Mouse (Mus musculus) stomach, embryonic 14.5 days (tissue): ENCODE data around the gene Kirrel3. TPM values are rescaled to one million over a fixed set of nuclear protein-coding genes. Genes with fewer than 3 reads are reported as not detected.

Source experiments
- ATAC-seq: fragments of 200-750 bp; cut with Nextera tagmentation; 2 replicates; pipeline ENCODE4 v1.8.0; 2017; ENCODE audit warnings: low read depth, moderate TSS enrichment; ENCODE audit not compliant: insufficient number of reproducible peaks, insufficient read depth, low FRiP score
- H3K27ac ChIP-seq: fragments of 300-500 bp; sonication (generic); 2 replicates; pipeline ENCODE4 v1.5.1; 2014; ENCODE audit warnings: mild to moderate bottlenecking, low read length, moderate library complexity, mixed read lengths
- H3K27me3 ChIP-seq: fragments of 300-500 bp; sonication (generic); 2 replicates; pipeline ENCODE4 v1.6.1; 2014; ENCODE audit warnings: low read length, control low read depth, mixed read lengths; ENCODE audit not compliant: control insufficient read depth, insufficient read depth
- H3K36me3 ChIP-seq: fragments of 300-500 bp; sonication (generic); 2 replicates; pipeline ENCODE4 v1.6.1; 2014; ENCODE audit warnings: mild to moderate bottlenecking, control low read depth, low read length, moderate library complexity, mixed read lengths; ENCODE audit not compliant: control insufficient read depth, insufficient read depth
- H3K4me1 ChIP-seq: fragments of 300-500 bp; sonication (generic); 2 replicates; pipeline ENCODE4 v1.6.1; 2014; ENCODE audit warnings: low read length, control low read depth, mixed read lengths; ENCODE audit not compliant: control insufficient read depth, insufficient read depth
- H3K4me2 ChIP-seq: fragments of 300-500 bp; sonication (generic); replicated peaks from 2 replicates; pipeline ENCODE4 v1.6.1; 2014; ENCODE audit warnings: low read depth, low read length, control low read depth
- H3K4me3 ChIP-seq: fragments of 300-500 bp; sonication (generic); 2 replicates; pipeline ENCODE4 v1.5.1; 2014; ENCODE audit warnings: low read depth, low read length, control low read depth
- H3K9ac ChIP-seq: fragments of 300-500 bp; sonication (generic); replicated peaks from 2 replicates; pipeline ENCODE4 v1.6.1; 2014; ENCODE audit warnings: low read depth, mild to moderate bottlenecking, control low read depth, low read length, moderate library complexity, mixed read lengths
- H3K9me3 ChIP-seq: fragments of 300-500 bp; sonication (generic); 2 replicates; pipeline ENCODE4 v1.6.1; 2016; ENCODE audit warnings: low read depth, low read length, control low read depth; ENCODE audit not compliant: control insufficient read depth
- WGBS: fragments of 180-500 bp; shearing (Covaris S2); extraction: QIAGEN DNeasy Blood & Tissue Kit; methylation state at CpG from one replicate; pipeline ENCODE4 v1.1.7; 2014; 5-methylcytosine and 5-hydroxymethylcytosine counted together
- polyA plus RNA-seq: library from polyadenylated mRNA; unstranded; fragments of >200 nt; fragmentation: Nextera tagmentation; extraction: Ambion mirVana; gene quantifications from 2 replicates; pipeline ENCODE4 v1.2.1, GENCODE M21; 2014

Kirrel3 gene
- polyA plus RNA-seq, 1 experiment from 2014 or later, result 6.3 TPM

DNA sequence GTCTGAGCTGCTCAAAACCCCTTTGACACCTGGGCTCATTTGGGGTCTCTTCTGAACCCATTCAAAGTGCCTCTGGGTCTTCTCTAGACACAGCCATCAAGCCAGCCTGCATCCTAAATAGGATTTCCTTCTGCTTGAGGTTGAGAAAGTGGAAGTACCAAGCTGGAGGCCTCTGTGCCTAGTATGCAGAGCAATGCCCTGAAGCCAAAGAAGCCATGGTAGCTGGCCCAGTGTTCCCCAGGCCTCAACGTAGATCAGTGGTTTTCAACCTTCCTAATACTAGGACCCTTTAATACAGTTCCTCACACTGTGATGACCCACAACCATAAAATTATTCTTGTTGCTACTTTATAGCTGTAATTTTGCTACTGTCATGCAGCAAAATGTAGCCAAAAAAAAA is 167.4 kb downstream of the Kirrel3 start:
- no peak overlapping the region for H3K27ac ChIP-seq
- H3K4me3 ChIP-seq, result no peak overlapping the region
- no peaks in the 10 kb centered on the region for H3K36me3 ChIP-seq
- no peak overlapping the region for H3K4me2 ChIP-seq
- H3K4me1 ChIP-seq, result no peaks in the 10 kb centered on the region
- H3K9me3 ChIP-seq, result no peaks in the 10 kb centered on the region
- 92% methylated on average over 1 of the region's 1 CpGs for WGBS
- H3K27me3 ChIP-seq, result no peaks in the 10 kb centered on the region
- no peak for ATAC-seq
- no peak overlapping the region for H3K9ac ChIP-seq

DNA sequence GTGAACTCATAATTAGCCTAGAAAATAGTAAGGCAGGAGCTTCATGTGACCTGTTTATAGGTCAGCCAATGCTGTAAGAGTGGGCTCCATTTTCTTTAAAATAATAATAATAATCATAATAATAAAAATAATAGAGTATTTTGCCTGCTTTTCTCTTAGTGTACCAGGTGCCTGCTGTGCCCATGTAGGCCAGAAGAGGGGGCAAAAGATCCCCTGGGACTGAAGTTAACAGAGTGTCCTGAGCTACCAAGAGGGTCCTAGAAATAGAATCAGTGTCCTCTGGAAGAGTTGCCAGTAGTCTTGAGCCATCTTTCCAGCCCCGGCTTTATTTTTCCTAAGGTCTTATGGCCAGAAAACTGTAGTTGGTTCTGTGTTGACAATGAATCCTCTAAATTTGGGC is 174.9 kb downstream of the Kirrel3 start:
- H3K9ac ChIP-seq, result no peak overlapping the region
- no peak for ATAC-seq

DNA sequence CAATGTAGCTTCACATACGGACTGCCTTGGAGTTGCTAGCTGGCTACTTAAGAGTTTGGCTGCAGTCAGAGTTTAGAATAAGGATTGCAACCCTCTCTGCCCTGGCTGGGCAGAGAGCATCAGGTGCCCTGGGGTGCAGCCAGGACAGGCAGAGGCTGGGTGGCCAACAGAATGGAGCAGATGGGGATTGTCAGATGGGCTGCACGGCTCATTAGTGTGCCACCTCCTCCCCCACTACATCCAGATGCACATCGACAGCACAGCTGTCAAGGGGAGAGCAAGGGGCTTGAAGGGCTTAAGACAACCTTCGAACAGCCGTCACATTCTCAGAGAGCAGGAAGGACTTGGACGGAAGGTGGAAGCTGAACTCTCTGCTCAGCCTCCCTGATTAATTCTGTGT is 177.7 kb downstream of the Kirrel3 start:
- H3K36me3 ChIP-seq, result no peaks in the 10 kb centered on the region
- no peaks in the 10 kb centered on the region for H3K27me3 ChIP-seq
- no peaks in the 10 kb centered on the region for H3K4me1 ChIP-seq
- no peak overlapping the region for H3K9ac ChIP-seq
- no peak overlapping the region for H3K4me3 ChIP-seq
- no peak for ATAC-seq
- 44% methylated on average over 6 of the region's 6 CpGs for WGBS
- H3K4me2 ChIP-seq, result no peak overlapping the region
- H3K27ac ChIP-seq, result no peak overlapping the region
- no peaks in the 10 kb centered on the region for H3K9me3 ChIP-seq

More for the DNA sequence above, 174.9 kb downstream of the Kirrel3 start:
- H3K4me2 ChIP-seq, result no peak overlapping the region
- no peaks in the 10 kb centered on the region for H3K9me3 ChIP-seq
- H3K27me3 ChIP-seq, result no peaks in the 10 kb centered on the region
- 62% methylated on average over 1 of the region's 1 CpGs for WGBS
- H3K36me3 ChIP-seq, result no peaks in the 10 kb centered on the region
- no peak overlapping the region for H3K4me3 ChIP-seq
- H3K27ac ChIP-seq, result no peak overlapping the region
- H3K4me1 ChIP-seq, result no peaks in the 10 kb centered on the region

DNA sequence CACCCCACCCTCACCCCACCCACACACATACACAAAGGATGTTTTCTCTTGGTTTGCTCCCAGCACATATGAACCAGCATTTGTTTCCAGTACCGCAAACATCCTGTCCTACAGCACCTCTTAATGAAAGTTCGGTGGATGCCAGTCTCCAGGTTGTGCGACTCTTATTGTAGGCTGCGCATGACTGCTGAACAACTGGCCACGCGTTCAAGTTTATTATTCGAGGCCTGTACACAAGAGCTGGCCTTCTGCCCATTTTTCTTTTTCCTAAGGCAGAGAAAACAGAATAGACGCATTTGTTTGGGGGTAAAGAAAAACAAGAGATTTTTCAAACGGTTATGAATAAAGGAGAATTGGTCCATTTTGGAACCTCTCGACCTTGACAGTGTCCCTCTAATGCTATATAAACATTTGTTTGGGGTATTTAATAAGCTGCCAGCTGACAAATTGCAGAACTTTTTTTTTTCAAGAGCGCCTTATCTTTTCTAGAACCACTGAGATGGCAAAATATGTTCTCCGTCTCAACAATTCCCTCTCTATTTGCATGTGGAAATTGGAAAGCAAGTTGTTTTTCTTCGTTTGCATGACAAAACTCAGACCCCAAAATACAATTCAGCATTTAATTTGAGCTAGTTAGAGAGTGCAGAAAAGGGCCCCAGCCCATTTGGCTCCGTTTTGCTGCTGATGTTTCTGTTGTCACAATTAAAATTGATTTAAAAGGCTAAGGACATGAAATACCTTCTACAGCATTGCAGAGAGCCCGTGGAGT is 179.9 kb downstream of the Kirrel3 start:
- H3K9me3 ChIP-seq, result no peaks in the 10 kb centered on the region
- H3K27me3 ChIP-seq, result no peaks in the 10 kb centered on the region
- no peaks in the 10 kb centered on the region for H3K36me3 ChIP-seq
- no peak overlapping the region for H3K27ac ChIP-seq
- H3K4me1 ChIP-seq, result no peaks in the 10 kb centered on the region
- H3K9ac ChIP-seq, result no peak overlapping the region
- no peak overlapping the region for H3K4me2 ChIP-seq
- no peak overlapping the region for H3K4me3 ChIP-seq
- no peak for ATAC-seq
- 73% methylated on average over 15 of the region's 15 CpGs for WGBS

DNA sequence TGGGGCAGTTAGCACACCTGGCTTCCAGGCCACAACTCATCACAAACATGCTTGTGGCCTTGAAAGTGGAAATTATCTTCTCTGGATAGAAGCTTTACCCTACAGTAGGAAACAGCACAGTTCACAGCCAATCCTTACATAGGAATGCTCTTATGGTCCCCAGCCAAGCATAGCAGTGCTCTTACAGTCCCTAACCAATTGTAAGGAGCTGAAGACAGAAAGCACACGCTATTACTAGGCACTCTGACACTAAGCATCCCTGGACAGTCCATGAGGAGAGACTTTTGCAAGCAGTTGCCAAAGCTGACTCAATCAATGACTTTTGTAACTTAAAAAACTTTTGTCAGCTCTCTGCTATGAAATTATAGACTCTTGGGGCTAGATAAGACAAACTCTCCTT is 181.5 kb downstream of the Kirrel3 start:
- H3K27ac ChIP-seq, result no peak overlapping the region
- H3K9ac ChIP-seq, result no peak overlapping the region
- no peak overlapping the region for H3K4me3 ChIP-seq
- WGBS, result 73% methylated on average over 1 of the region's 1 CpGs
- no peaks in the 10 kb centered on the region for H3K27me3 ChIP-seq
- H3K4me2 ChIP-seq, result no peak overlapping the region
- no peak for ATAC-seq
- H3K36me3 ChIP-seq, result no peaks in the 10 kb centered on the region
- H3K9me3 ChIP-seq, result no peaks in the 10 kb centered on the region
- no peaks in the 10 kb centered on the region for H3K4me1 ChIP-seq

DNA sequence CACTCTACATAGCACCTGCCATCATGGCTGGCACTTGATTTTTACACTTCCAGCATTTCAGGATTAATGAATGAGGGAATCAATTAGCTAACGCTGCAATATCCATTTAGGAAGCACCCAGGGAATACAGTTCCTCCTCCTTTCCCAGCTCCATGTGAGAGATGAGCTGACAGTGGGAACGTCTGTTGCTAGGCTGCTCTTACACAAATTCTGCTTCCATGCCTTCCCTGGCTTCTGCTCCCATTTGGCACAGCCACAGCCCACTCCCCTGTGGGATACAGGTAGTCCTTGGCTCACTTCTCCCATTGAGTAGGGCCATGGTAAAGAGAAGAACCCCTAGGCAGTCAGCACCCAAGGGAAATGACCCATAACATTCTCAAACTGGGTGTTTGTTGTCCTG is 185.2 kb downstream of the Kirrel3 start:
- Histone ChIP-seq H3K4me1 (no peaks in the 10 kb centered on the region), H3K36me3 (no peaks in the 10 kb centered on the region), H3K4me2 (no peak overlapping the region), H3K27ac (no peak overlapping the region), H3K27me3 (no peaks in the 10 kb centered on the region), H3K4me3 (no peak overlapping the region), H3K9ac (no peak overlapping the region), H3K9me3 (no peaks in the 10 kb centered on the region)
- ATAC-seq, result no peak
- WGBS, result 63% methylated on average over 2 of the region's 2 CpGs

DNA sequence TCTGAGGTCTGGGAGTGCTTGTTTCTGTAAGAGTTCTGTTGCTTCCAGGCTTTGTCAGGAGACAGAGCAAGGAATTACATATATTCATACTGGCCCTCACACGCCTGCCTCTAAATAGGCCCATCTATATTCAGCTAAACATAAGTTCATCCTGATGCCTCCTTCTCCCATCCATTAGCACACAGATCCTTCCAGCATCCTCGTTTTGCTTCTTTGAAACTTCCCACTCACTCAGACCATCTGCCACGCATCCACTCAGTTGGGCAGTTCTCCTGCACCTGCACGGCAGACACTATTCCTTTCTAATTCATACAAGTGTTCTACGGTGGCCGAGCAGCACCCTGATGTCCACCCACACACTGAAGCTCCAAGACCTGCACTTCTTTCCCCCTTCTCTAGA is 201.1 kb downstream of the Kirrel3 start:
- H3K4me3 ChIP-seq, result no peak overlapping the region
- no peak overlapping the region for H3K27ac ChIP-seq
- no peaks in the 10 kb centered on the region for H3K27me3 ChIP-seq
- H3K36me3 ChIP-seq, result no peaks in the 10 kb centered on the region
- H3K4me1 ChIP-seq, result no peaks in the 10 kb centered on the region; the same call in 1 of the 2 replicates
- ATAC-seq, result no peak
- H3K9ac ChIP-seq, result no peak overlapping the region
- H3K9me3 ChIP-seq, result no peaks in the 10 kb centered on the region
- WGBS, result 92% methylated on average over 6 of the region's 6 CpGs
- no peak overlapping the region for H3K4me2 ChIP-seq

DNA sequence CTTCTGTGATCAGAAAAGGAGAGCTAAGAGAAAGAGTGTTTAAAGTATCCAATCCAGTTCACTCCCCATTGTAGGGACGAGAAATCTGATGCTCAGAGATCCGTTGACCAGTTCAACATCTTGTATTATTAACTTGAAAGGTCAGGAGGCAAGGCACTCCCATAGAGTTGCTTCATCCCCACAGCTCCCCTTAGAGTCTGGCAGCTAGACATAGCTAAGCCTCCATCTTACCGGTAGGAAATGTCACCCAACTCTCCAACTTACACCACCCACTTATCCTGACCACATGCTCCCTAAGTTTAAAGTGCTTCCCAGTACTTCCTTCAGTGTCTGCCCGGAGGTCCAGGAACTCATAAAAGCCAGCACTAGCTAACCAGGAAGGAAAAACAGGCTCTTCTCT is 202.7 kb downstream of the Kirrel3 start:
- Histone ChIP-seq H3K4me3 (no peak overlapping the region), H3K27ac (no peak overlapping the region), H3K4me1 (no peaks in the 10 kb centered on the region; the same call in 1 of the 2 replicates), H3K9me3 (no peaks in the 10 kb centered on the region), H3K36me3 (no peaks in the 10 kb centered on the region), H3K4me2 (no peak overlapping the region), H3K9ac (no peak overlapping the region), H3K27me3 (no peaks in the 10 kb centered on the region)
- no peak for ATAC-seq
- WGBS, result 36% methylated on average over 4 of the region's 4 CpGs

DNA sequence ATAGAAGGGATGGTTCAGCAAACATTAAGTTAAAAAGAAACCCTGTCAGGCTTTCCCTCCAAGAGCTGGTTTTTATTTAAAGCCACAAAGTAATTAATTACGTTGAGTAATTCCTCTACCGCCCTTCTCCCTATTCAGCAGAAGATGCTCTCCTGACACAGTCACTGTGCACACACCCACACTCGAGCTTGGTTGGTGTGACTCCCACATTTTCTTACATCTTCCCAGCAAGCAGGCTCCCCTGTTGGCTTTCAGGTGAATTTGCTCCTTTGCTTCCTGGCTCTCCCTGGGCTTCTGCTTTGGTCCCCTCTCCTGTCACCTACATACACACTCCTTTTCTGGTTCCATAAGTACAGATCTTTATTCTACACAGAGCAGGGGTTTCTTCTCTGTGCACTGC is 203.7 kb downstream of the Kirrel3 start:
- no peaks in the 10 kb centered on the region for H3K36me3 ChIP-seq
- no peak for ATAC-seq

More for the DNA sequence above, 203.7 kb downstream of the Kirrel3 start:
- no peaks in the 10 kb centered on the region for H3K27me3 ChIP-seq
- H3K4me2 ChIP-seq, result no peak overlapping the region
- H3K9me3 ChIP-seq, result no peaks in the 10 kb centered on the region
- no peaks in the 10 kb centered on the region; the same call in 1 of the 2 replicates for H3K4me1 ChIP-seq
- no peak overlapping the region for H3K4me3 ChIP-seq
- no peak overlapping the region for H3K9ac ChIP-seq
- WGBS, result 19% methylated on average over 3 of the region's 3 CpGs
- H3K27ac ChIP-seq, result no peak overlapping the region
